Mouse (Mus musculus) testis, adult 2 months (tissue): Measurements from ENCODE around the gene Thumpd2.

Experiments used
- CTCF ChIP-seq: fragments of 200-500 bp; IDR thresholded peaks from 2 replicates; pipeline ENCODE4 v1.5.1; 2012; ENCODE audit warnings: low read depth, mild to moderate bottlenecking, inconsistent platforms, low read length, moderate library complexity; ENCODE audit not compliant: control insufficient read depth, insufficient read depth, insufficient replicate concordance
- POLR2A ChIP-seq: fragments of 200-500 bp; IDR thresholded peaks from 2 replicates; pipeline ENCODE4 v1.6.1; 2012; ENCODE audit warnings: low read depth, mild to moderate bottlenecking, inconsistent platforms, low read length, moderate library complexity; ENCODE audit not compliant: control insufficient read depth

DNA sequence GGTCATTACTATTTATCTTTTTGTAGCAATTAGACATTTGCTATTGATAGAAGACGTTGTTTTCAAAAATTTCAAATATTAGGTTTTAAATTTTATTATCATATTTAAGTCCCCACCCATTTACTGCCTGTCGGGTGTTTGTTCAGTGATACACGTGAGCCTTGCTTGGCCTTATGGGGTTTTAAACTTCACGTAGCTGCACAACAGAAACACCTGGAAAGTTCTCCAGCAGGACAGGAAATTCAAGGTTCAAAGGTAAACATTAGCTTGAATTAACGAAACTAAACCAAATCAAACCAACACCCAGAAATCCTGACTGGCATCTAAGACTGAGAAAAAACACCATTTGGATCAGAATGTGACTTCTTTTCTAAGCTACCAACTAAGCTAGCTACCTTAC is 62.8 kb downstream of the Thumpd2 start:
- TF ChIP-seq POLR2A: no peak
- TF ChIP-seq CTCF: no peak
